Mouse (Mus musculus): Measurements from ENCODE around the gene Msi2.

Msi2 gene

GRCm38 (mm10) chr11:88392715-88393114 lies 325.6 kb downstream of the Msi2 start:
- DNase-seq = no peak

- no peak for DNase-seq
These were observed 327.0 kb downstream of the Msi2 start for GRCm38 (mm10) chr11:88391181-88391814.

GRCm38 (mm10) chr11:88389530-88389929 lies 328.8 kb downstream of the Msi2 start:
- no peak for DNase-seq

GRCm38 (mm10) chr11:88386916-88387315 lies 331.4 kb downstream of the Msi2 start:
- peak; percentile 71 to 72 for DNase-seq

GRCm38 (mm10) chr11:88382449-88382848 lies 335.9 kb downstream of the Msi2 start:
- DNase-seq = no peak

- no peak for DNase-seq
These were observed 337.0 kb downstream of the Msi2 start for GRCm38 (mm10) chr11:88381145-88381909.

- DNase-seq = no peak
These were observed 338.7 kb downstream of the Msi2 start for GRCm38 (mm10) chr11:88379635-88380034.

- DNase-seq = no peak
These were observed 339.5 kb downstream of the Msi2 start for GRCm38 (mm10) chr11:88378686-88379339.

GRCm38 (mm10) chr11:88372589-88372988 lies 345.7 kb downstream of the Msi2 start:
- DNase-seq = no peak

- DNase-seq = no peak
These were observed 348.4 kb downstream of the Msi2 start for GRCm38 (mm10) chr11:88369898-88370297.

- DNase-seq = no peak
These were observed 350.8 kb downstream of the Msi2 start for GRCm38 (mm10) chr11:88367501-88367900.

GRCm38 (mm10) chr11:88365914-88366540 lies 352.3 kb downstream of the Msi2 start:
- DNase-seq = no peak

- no peak for DNase-seq
These were observed 354.1 kb downstream of the Msi2 start for GRCm38 (mm10) chr11:88364231-88364630.

GRCm38 (mm10) chr11:88363481-88363880 lies 354.8 kb downstream of the Msi2 start:
- no peak for DNase-seq

GRCm38 (mm10) chr11:88359736-88360135 lies 358.6 kb downstream of the Msi2 start:
- no peak for DNase-seq

GRCm38 (mm10) chr11:88357325-88357724 lies 361.0 kb downstream of the Msi2 start:
- DNase-seq = no peak

GRCm38 (mm10) chr11:88356598-88357290 lies 361.6 kb downstream of the Msi2 start:
- peak in 1 of 2 experiments; percentile 20 for DNase-seq

- no peak for DNase-seq
These were observed 362.3 kb downstream of the Msi2 start for GRCm38 (mm10) chr11:88356016-88356415.

GRCm38 (mm10) chr11:88354771-88355170 lies 363.5 kb downstream of the Msi2 start:
- DNase-seq = peak; percentile 34 to 58

- DNase-seq = no peak
These were observed 366.4 kb downstream of the Msi2 start for GRCm38 (mm10) chr11:88351722-88352473.

GRCm38 (mm10) chr11:88348690-88349089 lies 369.6 kb downstream of the Msi2 start:
- no peak for DNase-seq

- DNase-seq = no peak
These were observed 370.3 kb downstream of the Msi2 start for GRCm38 (mm10) chr11:88348056-88348455.

Measured in kidney, adult 8-10 months (tissue).